Mouse (Mus musculus) urinary bladder, postnatal 10 days (tissue): ENCODE measurements around the gene Slc12a4.

Experiments used
- DNase-seq: peaks from one replicate; pipeline ENCODE4 v3.0.0; 2022; ENCODE audit warnings: low spot score

The Slc12a4 gene

GRCm38 (mm10) chr8:105969367-105969766 is 3.5 kb upstream of the Slc12a4 start:
- no peak for DNase-seq

- DNase-seq, result no peak
These were observed 905 bp upstream of the Slc12a4 start for GRCm38 (mm10) chr8:105966692-105967311.

- DNase-seq, result no peak
These were observed 512 bp downstream of the Slc12a4 start for GRCm38 (mm10) chr8:105965266-105965904.

GRCm38 (mm10) chr8:105964506-105965265 is 1.2 kb downstream of the Slc12a4 start:
- DNase-seq, result no peak

GRCm38 (mm10) chr8:105961536-105961935 is 4.4 kb downstream of the Slc12a4 start:
- DNase-seq, result no peak

- no peak for DNase-seq
These were observed 4.8 kb downstream of the Slc12a4 start for GRCm38 (mm10) chr8:105961101-105961500.

- DNase-seq, result peak; percentile 58
These were observed 6.5 kb downstream of the Slc12a4 start for GRCm38 (mm10) chr8:105959350-105959749.

GRCm38 (mm10) chr8:105957813-105958212 is 8.1 kb downstream of the Slc12a4 start:
- no peak for DNase-seq

GRCm38 (mm10) chr8:105956556-105956955 is 9.3 kb downstream of the Slc12a4 start:
- no peak for DNase-seq

GRCm38 (mm10) chr8:105951057-105951659 is 14.7 kb downstream of the Slc12a4 start:
- no peak for DNase-seq

GRCm38 (mm10) chr8:105949350-105949749 is 16.5 kb downstream of the Slc12a4 start:
- no peak for DNase-seq

GRCm38 (mm10) chr8:105943321-105943739 is 22.6 kb downstream of the Slc12a4 start, which contains the start of gene Lcat:
TSS of gene Lcat (minus strand) at chr8:105943382.
- DNase-seq, result no peak

- DNase-seq, result no peak
These were observed 23.4 kb downstream of the Slc12a4 start for GRCm38 (mm10) chr8:105942542-105942941.

GRCm38 (mm10) chr8:105942026-105942425 is 23.9 kb downstream of the Slc12a4 start:
- DNase-seq, result no peak

GRCm38 (mm10) chr8:105938306-105938669 is 27.6 kb downstream of the Slc12a4 start, which contains the start of gene Psmb10:
TSS of gene Psmb10 (minus strand) at chr8:105938444.
- DNase-seq, result no peak

GRCm38 (mm10) chr8:105937496-105938305 is 28.2 kb downstream of the Slc12a4 start:
- DNase-seq, result no peak

- peak; percentile 42 for DNase-seq
These were observed 28.9 kb downstream of the Slc12a4 start for GRCm38 (mm10) chr8:105936866-105937475.

- DNase-seq, result no peak
These were observed 29.9 kb downstream of the Slc12a4 start for GRCm38 (mm10) chr8:105935863-105936603.

GRCm38 (mm10) chr8:105935105-105935504 is 30.8 kb downstream of the Slc12a4 start:
- no peak for DNase-seq

- no peak for DNase-seq
These were observed 32.1 kb downstream of the Slc12a4 start, which contains the start of gene Ctrl for GRCm38 (mm10) chr8:105933762-105934161. TSS of gene Ctrl (minus strand) at chr8:105933862.
